Mouse (Mus musculus) right cerebral cortex, postnatal 10 days (tissue): Measurements from ENCODE around the gene Baz2b.
A peak's percentile ranks its signal among the peaks of the same experiment; 100 is the strongest.

Experiments used
- DNase-seq, 2 experiments: peaks; one replicate each; pipeline ENCODE4 v3.0.0; 2021; ENCODE audit warnings: low spot score in 2 of 2

Gene Baz2b

GRCm38 (mm10) chr2:60050667-60051460 lies 158.8 kb downstream of the Baz2b start:
- no peak for DNase-seq

GRCm38 (mm10) chr2:60049889-60050288 lies 159.8 kb downstream of the Baz2b start:
- no peak for DNase-seq

GRCm38 (mm10) chr2:60049351-60049750 lies 160.3 kb downstream of the Baz2b start:
- DNase-seq = no peak

- DNase-seq = no peak
Measured at GRCm38 (mm10) chr2:60045995-60046394, 163.6 kb downstream of the Baz2b start.

- no peak for DNase-seq
Measured at GRCm38 (mm10) chr2:60044988-60045387, 164.7 kb downstream of the Baz2b start.

- no peak for DNase-seq
Measured at GRCm38 (mm10) chr2:60044540-60044939, 165.1 kb downstream of the Baz2b start.

GRCm38 (mm10) chr2:60042699-60043098 lies 166.9 kb downstream of the Baz2b start:
- DNase-seq = no peak

GRCm38 (mm10) chr2:60041485-60042274 lies 168.0 kb downstream of the Baz2b start:
- DNase-seq = no peak

- peak in 1 of 2 experiments; percentile 11 for DNase-seq
Measured at GRCm38 (mm10) chr2:60040162-60040561, 169.5 kb downstream of the Baz2b start.

- DNase-seq = peak; percentile 47 to 56
Measured at GRCm38 (mm10) chr2:60037011-60037551, 172.6 kb downstream of the Baz2b start.

GRCm38 (mm10) chr2:60036361-60036760 lies 173.3 kb downstream of the Baz2b start:
- no peak for DNase-seq

GRCm38 (mm10) chr2:60030991-60031390 lies 178.6 kb downstream of the Baz2b start:
- DNase-seq = no peak

- DNase-seq = no peak
Measured at GRCm38 (mm10) chr2:60029020-60029419, 180.6 kb downstream of the Baz2b start.

- no peak for DNase-seq
Measured at GRCm38 (mm10) chr2:60027166-60027565, 182.5 kb downstream of the Baz2b start.

- DNase-seq = no peak
Measured at GRCm38 (mm10) chr2:60026554-60026953, 183.1 kb downstream of the Baz2b start.

GRCm38 (mm10) chr2:60023777-60024176 lies 185.9 kb downstream of the Baz2b start:
- no peak for DNase-seq

GRCm38 (mm10) chr2:60021556-60021955 lies 188.1 kb downstream of the Baz2b start:
- no peak for DNase-seq

GRCm38 (mm10) chr2:60021138-60021537 lies 188.5 kb downstream of the Baz2b start:
- DNase-seq = no peak

- DNase-seq = no peak
Measured at GRCm38 (mm10) chr2:60019546-60020250, 189.9 kb downstream of the Baz2b start.

GRCm38 (mm10) chr2:60018875-60019501 lies 190.7 kb downstream of the Baz2b start:
- no peak for DNase-seq

GRCm38 (mm10) chr2:60011526-60011925 lies 198.1 kb downstream of the Baz2b start:
- no peak for DNase-seq

- DNase-seq = no peak
Measured at GRCm38 (mm10) chr2:60003665-60004045, 206.0 kb downstream of the Baz2b start.
